Mouse (Mus musculus) heart, embryonic 10.5 days (tissue): Measurements from ENCODE around the gene Myo1b. TPM values are rescaled to one million over a fixed set of nuclear protein-coding genes. Genes with fewer than 3 reads are reported as not detected.

ENCODE experiments used
- DNase-seq: peaks from one replicate; pipeline ENCODE4 v3.0.0-alpha.2; 2017; ENCODE audit warnings: low spot score
- H3K27ac ChIP-seq: fragments of 300-500 bp; sonication (generic); 2 replicates; pipeline ENCODE4 v1.5.1; 2016; ENCODE audit warnings: mild to moderate bottlenecking
- H3K27me3 ChIP-seq: fragments of 300-500 bp; sonication (generic); 2 replicates; pipeline ENCODE4 v1.6.1; 2016; ENCODE audit warnings: mild to moderate bottlenecking; ENCODE audit not compliant: poor library complexity, insufficient read depth, severe bottlenecking
- H3K36me3 ChIP-seq: fragments of 300-500 bp; sonication (generic); 2 replicates; pipeline ENCODE4 v1.6.1; 2016; ENCODE audit warnings: mild to moderate bottlenecking, moderate library complexity
- H3K4me1 ChIP-seq: fragments of 300-500 bp; sonication (generic); 2 replicates; pipeline ENCODE4 v1.6.1; 2016; ENCODE audit warnings: mild to moderate bottlenecking
- H3K4me3 ChIP-seq: fragments of 300-500 bp; sonication (generic); 2 replicates; pipeline ENCODE4 v1.5.1; 2016; ENCODE audit warnings: mild to moderate bottlenecking, moderate library complexity
- H3K9me3 ChIP-seq: fragments of 300-500 bp; sonication (generic); 2 replicates; pipeline ENCODE4 v1.6.1; 2016; ENCODE audit warnings: mild to moderate bottlenecking, moderate library complexity
- WGBS: fragments of 180-500 bp; shearing (Covaris S2); methylation state at CpG from one replicate; pipeline ENCODE4 v1.1.7; 2016; 5-methylcytosine and 5-hydroxymethylcytosine counted together
- polyA plus RNA-seq: library from polyadenylated mRNA; unstranded; fragments of >200 nt; fragmentation: Nextera tagmentation; extraction: Ambion mirVana; gene quantifications from 2 replicates; pipeline ENCODE4 v1.2.1, GENCODE M21; 2016

Myo1b gene
- 38.2 and 48.2 TPM in 2 replicates for polyA plus RNA-seq

DNA sequence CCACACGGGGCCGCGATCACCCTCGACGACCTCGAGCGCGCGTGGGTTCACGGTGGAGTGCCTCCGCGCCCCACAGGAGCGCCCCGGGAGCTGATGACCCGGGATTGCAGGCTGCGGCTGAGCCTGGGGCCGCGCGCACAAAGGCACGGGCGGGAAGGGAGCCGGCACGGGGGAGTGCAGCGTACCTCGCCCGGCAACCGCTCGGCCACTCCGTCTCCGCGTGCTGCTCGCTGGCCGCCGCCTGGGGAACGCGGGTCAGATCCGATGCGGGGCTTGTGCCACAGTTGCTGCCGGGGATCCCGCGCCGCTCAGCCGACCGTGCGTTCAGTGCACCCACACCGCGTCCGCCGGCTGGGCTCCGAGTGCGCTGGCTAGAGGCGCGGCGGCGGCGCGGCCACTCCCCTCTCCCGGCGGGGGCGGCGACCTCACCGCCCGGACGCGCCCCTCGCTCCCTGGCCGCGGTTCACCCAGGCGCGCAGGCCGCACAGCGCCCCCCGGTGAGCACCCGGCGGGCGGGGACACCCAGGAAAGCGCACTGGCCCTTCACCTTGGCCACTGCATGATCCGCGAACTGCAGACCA is at the start of gene Myo1b:
Myo1b (minus strand) TSS at position 496 of the 581 bp plus-strand sequence.
- Histone ChIP-seq H3K27me3 (no peaks in the 10 kb centered on the region), H3K9me3 (no peaks in the 10 kb centered on the region), H3K27ac (peak within 1 kb of the TSS; percentile 97), H3K4me1 (peaks cover 28% of the 10 kb centered on the region), H3K36me3 (no peaks in the 10 kb centered on the region), H3K4me3 (peak within 1 kb of the TSS; percentile 93)
- WGBS: under 1% methylated on average over 79 of the region's 79 CpGs
- peak; percentile 84 for DNase-seq

DNA sequence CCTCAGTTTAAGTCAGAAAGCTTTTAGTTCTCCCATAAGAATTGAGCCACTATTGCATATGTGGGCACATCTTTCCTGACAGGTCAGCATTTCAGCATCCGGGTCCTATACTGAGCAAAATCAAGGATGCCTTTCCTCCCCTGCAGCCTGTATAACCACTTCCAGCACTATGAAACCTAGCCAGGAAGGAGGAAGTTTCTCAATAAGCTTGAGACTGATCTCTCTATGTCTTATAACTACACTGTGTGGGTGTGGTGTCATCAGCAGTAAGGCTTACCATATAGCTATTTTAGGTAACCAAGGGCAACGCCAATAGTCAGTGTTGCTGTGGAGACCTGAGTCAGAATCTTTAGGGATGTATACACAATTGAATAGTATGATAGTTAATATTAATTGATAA is 48.8 kb upstream of the Myo1b start:
- Histone ChIP-seq H3K4me1 (no peaks in the 10 kb centered on the region), H3K9me3 (no peaks in the 10 kb centered on the region), H3K27ac (no peak overlapping the region), H3K4me3 (no peak overlapping the region), H3K27me3 (no peaks in the 10 kb centered on the region), H3K36me3 (no peaks in the 10 kb centered on the region)
- 75% methylated on average over 2 of the region's 2 CpGs for WGBS
- no peak for DNase-seq

DNA sequence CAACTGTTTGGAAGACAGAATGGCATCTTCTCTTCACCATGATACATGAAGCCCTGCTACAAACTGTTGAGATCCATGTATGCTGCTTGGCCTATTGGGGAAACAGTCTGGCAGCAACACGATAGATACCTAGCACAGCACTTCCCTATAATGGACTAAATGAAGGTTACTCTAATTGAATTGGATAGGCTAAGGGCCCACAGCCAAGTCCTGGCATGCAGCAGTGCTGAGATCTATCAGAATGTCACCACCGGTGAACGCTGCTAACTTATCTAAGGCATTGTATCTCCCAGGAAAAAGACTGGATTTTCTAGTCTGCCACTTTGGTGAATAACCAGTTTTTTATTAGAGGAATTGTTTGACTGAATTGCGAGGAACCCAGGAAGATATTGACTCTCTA is 31.2 kb upstream of the Myo1b start:
- Histone ChIP-seq H3K4me1 (no peaks in the 10 kb centered on the region), H3K36me3 (no peaks in the 10 kb centered on the region), H3K9me3 (no peaks in the 10 kb centered on the region), H3K4me3 (no peak overlapping the region), H3K27me3 (no peaks in the 10 kb centered on the region), H3K27ac (no peak overlapping the region)
- DNase-seq: no peak
- 57% methylated on average over 4 of the region's 4 CpGs for WGBS

- no peak for DNase-seq
- 43% methylated on average over 5 of the region's 5 CpGs for WGBS
- Histone ChIP-seq H3K4me3 (no peak overlapping the region), H3K4me1 (no peaks in the 10 kb centered on the region), H3K27ac (no peak overlapping the region), H3K9me3 (no peaks in the 10 kb centered on the region), H3K36me3 (no peaks in the 10 kb centered on the region), H3K27me3 (no peaks in the 10 kb centered on the region)
Measured at GRCm38 (mm10) chr1:51944755-51945154, 28.9 kb upstream of the Myo1b start.

- Histone ChIP-seq H3K4me1 (peaks cover 13% of the 10 kb centered on the region), H3K36me3 (no peaks in the 10 kb centered on the region), H3K27ac (no peak overlapping the region), H3K9me3 (no peaks in the 10 kb centered on the region), H3K4me3 (no peak overlapping the region), H3K27me3 (no peaks in the 10 kb centered on the region)
- no peak for DNase-seq
- WGBS: 86% methylated on average over 7 of the region's 7 CpGs
Measured at GRCm38 (mm10) chr1:51938357-51938756, 22.5 kb upstream of the Myo1b start.

DNA sequence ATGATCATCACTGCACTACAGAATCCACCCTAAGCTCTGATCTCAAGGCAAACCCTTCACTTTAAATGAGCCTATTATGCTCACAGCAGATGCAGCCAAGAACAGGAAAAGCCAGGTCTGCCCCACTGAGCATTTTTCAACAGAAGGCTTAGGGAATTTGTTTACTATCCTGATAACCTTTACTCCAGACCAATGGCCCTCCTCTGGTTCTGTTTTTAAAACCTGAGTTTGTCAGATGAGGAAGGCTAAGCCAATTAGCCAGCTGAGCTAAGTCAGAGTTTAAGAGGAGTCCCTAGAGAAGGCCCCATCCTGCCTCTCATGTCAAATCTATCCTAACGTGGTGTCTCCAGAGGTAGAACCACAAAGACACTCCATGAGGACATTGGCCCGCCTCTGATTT is 19.1 kb upstream of the Myo1b start:
- Histone ChIP-seq H3K36me3 (no peaks in the 10 kb centered on the region), H3K4me1 (peaks cover 28% of the 10 kb centered on the region), H3K4me3 (no peak overlapping the region), H3K27me3 (no peaks in the 10 kb centered on the region), H3K27ac (0 out of 2 replicates have a peak overlapping the region, but pooled peaks have one; percentile 26), H3K9me3 (no peaks in the 10 kb centered on the region)
- 32% methylated on average over 2 of the region's 2 CpGs for WGBS
- DNase-seq: peak; percentile 20

DNA sequence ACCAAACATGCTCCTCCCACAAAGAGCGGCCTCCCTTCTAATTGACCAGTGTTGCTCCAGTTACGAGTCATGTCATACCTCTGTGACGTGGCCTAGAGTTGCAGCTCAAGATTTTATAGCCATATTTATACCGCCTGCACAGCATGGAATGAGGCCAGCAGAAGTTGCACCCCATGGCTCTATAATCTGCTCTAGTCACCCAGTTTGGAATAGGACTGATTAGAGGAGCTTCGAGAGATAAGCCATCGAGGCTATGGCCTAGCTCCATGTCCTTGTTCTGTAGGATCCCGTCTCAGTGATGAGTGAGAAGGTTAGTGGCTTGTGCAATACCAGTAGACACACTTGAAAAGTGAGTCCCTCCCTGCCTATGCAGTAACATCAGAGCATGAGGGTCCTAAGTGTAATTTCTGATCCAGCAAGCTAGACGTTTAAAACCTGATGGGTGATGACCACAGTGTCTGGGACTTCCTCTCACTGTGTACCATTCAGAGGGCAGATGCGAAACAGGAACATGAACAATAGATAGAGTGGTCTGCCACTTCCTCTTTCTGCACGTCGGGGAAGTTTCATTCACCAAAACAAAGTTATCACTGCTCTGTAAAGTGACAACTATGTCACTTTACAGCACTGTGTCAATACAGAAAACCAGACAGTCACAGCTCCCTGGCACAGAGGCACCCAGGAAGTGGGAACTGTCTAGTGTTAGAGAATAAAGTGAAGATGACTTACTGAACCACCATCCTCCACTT is 18.5 kb upstream of the Myo1b start:
- DNase-seq: peak; percentile 63
- 50% methylated on average over 11 of the region's 11 CpGs for WGBS
- H3K27me3 ChIP-seq: no peaks in the 10 kb centered on the region

DNA sequence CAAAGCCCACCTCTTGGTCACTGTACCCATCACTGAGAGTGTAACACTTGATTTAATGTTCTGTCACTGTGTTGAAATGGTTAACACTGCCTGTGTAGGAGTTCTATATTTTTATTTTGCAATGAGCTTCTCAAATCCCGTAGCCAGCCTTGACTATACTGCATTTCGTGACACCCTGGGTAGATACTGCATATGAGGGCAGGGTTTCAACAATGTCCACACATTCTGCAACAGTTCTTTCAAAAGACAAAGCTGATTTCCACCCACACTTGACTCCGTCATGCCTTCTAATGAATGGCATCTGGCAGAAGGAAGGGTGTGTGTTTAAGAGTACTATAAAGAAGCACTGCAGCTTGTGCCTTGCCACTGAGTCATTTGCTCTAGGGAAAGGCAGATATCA is 17.0 kb upstream of the Myo1b start:
- Histone ChIP-seq H3K9me3 (no peaks in the 10 kb centered on the region), H3K27ac (no peak overlapping the region; the same call in 1 of the 2 replicates), H3K36me3 (no peaks in the 10 kb centered on the region), H3K4me1 (peaks cover 28% of the 10 kb centered on the region), H3K4me3 (no peak overlapping the region), H3K27me3 (no peaks in the 10 kb centered on the region)
- 57% methylated on average over 3 of the region's 3 CpGs for WGBS
- DNase-seq: peak; percentile 41

More for the DNA sequence above, 18.5 kb upstream of the Myo1b start:
- H3K36me3 ChIP-seq: no peaks in the 10 kb centered on the region
- H3K4me3 ChIP-seq: no peak overlapping the region
- H3K4me1 ChIP-seq: peaks cover 28% of the 10 kb centered on the region
- H3K9me3 ChIP-seq: no peaks in the 10 kb centered on the region
- H3K27ac ChIP-seq: peak overlapping the region; percentile 26; the same call in 1 of the 2 replicates

DNA sequence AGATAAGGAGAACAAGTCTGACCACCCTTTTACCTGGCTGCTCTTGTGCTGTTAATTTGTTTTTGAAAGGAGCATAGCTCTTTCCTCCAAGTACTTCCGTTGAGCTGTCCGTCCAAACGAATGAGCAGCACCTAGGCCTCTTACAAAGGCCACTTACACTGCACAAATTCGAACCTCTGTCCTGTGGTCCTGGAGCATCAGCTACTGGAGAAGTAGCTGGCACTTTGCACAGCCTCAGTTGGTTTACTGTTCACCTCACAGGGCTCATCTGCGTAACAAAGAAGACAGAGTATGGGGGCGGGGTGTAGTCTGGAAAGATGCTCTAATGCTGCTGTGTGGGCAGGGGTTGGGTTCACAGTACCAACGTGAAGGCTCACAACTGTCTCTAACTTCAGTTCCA is 15.7 kb upstream of the Myo1b start:
- WGBS: 59% methylated on average over 7 of the region's 7 CpGs
- H3K27ac ChIP-seq: no peak overlapping the region
- no peaks in the 10 kb centered on the region for H3K9me3 ChIP-seq
- DNase-seq: peak; percentile 47
- H3K4me3 ChIP-seq: no peak overlapping the region
- H3K27me3 ChIP-seq: no peaks in the 10 kb centered on the region
- H3K36me3 ChIP-seq: no peaks in the 10 kb centered on the region
- peaks cover 28% of the 10 kb centered on the region for H3K4me1 ChIP-seq

DNA sequence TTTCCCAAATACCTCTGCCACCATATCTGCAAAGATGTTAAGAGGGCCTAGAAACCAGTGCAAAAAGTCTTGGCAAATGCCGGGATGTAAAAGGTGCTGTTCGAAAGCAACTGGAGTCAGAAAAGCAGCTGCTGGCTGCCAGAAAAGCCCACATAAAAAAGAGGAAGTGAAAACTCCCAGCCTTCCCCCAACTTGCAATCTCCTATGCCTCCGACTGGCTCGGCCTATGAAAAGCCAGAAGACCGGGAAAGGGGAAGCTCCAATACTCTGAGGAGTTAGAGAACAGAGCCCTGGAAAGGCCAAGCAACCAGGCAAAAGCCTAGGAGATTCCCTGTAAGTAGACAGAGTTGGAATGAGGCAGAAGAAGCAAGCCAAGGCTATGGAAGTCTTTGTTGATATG is 14.7 kb upstream of the Myo1b start:
- Histone ChIP-seq H3K9me3 (no peaks in the 10 kb centered on the region), H3K4me1 (peaks cover 28% of the 10 kb centered on the region), H3K4me3 (no peak overlapping the region), H3K27ac (no peak overlapping the region), H3K27me3 (no peaks in the 10 kb centered on the region), H3K36me3 (no peaks in the 10 kb centered on the region)
- 56% methylated on average over 5 of the region's 5 CpGs for WGBS
- DNase-seq: peak; percentile 52

DNA sequence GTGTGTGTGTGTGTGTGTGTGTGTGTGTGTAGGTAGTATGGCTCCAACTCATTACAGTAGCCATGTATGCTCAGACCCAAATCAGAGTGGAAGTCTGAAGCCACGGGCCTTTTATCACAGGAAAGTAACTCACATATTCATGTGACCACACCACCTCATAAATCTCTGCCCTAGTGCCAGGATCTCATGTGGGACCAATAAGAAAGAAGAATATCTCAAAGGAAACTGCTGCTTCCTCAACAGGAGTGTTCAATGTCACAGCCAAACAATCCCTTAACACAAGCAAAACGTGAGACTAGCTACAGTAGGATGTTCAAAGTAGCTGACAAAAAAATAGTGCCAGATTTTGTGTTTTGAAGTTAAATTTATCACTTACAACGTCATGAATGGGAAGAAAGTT is 13.7 kb upstream of the Myo1b start:
- no peak for DNase-seq
- WGBS: 53% methylated on average over 3 of the region's 3 CpGs
- Histone ChIP-seq H3K9me3 (no peaks in the 10 kb centered on the region), H3K36me3 (no peaks in the 10 kb centered on the region), H3K27ac (no peak overlapping the region), H3K4me3 (no peak overlapping the region), H3K4me1 (peaks cover 22% of the 10 kb centered on the region), H3K27me3 (no peaks in the 10 kb centered on the region)

DNA sequence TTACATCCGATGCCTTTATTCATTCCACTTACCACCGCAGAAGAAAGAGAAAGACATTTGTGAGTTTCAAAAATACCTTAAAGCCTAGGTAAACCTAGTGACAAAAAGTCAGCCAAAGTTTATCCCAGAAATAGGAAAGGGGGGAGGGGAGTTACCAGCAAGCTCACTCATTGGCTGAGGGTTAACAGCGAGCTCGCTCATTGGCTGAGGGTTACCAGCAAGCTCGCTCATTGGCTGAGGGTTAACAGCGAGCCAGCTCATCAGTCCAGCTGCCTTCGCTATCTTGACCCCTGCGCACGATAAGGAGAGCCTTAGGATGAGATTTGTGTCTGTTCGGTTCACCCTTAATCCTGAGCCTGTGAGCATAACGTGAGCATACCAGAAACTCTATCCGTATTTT is 6.9 kb upstream of the Myo1b start:
- WGBS: 12% methylated on average over 12 of the region's 12 CpGs

DNA sequence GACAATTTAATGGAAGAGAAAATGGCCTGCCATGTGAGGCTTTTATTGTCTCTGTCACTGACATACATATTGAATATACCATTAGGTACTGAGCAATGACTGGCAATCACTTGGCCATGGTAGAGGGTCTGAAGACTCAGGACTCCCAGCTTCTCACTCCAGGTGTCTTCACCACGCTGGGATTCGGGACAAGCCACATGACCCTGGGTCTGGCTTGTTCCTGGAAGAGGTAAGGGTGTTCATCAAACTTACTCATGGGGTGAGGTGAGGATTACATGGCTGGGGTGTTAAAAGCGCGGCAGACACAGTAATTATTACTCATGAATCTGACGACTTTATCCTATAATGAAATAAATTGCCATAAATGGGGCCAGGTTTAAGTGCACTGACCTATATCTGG is 405 bp upstream of the Myo1b start:
- no peaks in the 10 kb centered on the region for H3K27me3 ChIP-seq
- no peak for DNase-seq
- H3K4me3 ChIP-seq: peak overlapping the region; percentile 93
- H3K4me1 ChIP-seq: peaks cover 26% of the 10 kb centered on the region
- 47% methylated on average over 5 of the region's 5 CpGs for WGBS
- no peaks in the 10 kb centered on the region for H3K36me3 ChIP-seq
- H3K27ac ChIP-seq: no peak overlapping the region; the same call in 1 of the 2 replicates
- H3K9me3 ChIP-seq: no peaks in the 10 kb centered on the region

More for the DNA sequence above, 6.9 kb upstream of the Myo1b start:
- Histone ChIP-seq H3K4me3 (peak overlapping the region; percentile 40), H3K4me1 (peaks cover 12% of the 10 kb centered on the region; the same call in 1 of the 2 replicates), H3K27ac (no peak overlapping the region), H3K9me3 (no peaks in the 10 kb centered on the region), H3K36me3 (no peaks in the 10 kb centered on the region), H3K27me3 (no peaks in the 10 kb centered on the region)
- no peak for DNase-seq
